Mouse (Mus musculus): ENCODE measurements around the gene Gm6882. TPM values are rescaled to one million over a fixed set of nuclear protein-coding genes. Genes with fewer than 3 reads are reported as not detected.
"Not testable (repeated sequence)": the region's sequence is repeated elsewhere in the genome, so short reads cannot be mapped to it uniquely, and the experiment has no call there.

Gene Gm6882
- not detected for total RNA-seq (2021)
- long read RNA-seq: 0 reads

GRCm38 (mm10) chr7:21432645-21433044, at the start of gene Gm6882:
Gm6882 (minus strand) TSS chr7:21432745.
- not testable (repeated sequence) for DNase-seq (ENCODE audit: low spot score in 2 of 2)

Other genes starting within 250 kb of the Gm6882 start
- gene Gm5157, start 242.3 kb downstream of the Gm6882 start, total RNA-seq (2021): not detected
- not detected for gene Vmn1r124, start 172.1 kb downstream of the Gm6882 start, total RNA-seq (2021)
- not detected for gene Vmn1r125, start 160.6 kb downstream of the Gm6882 start, total RNA-seq (2021)
- gene Vmn1r126, start 131.3 kb downstream of the Gm6882 start, total RNA-seq (2021): not detected
- gene Vmn1r127, start 112.9 kb downstream of the Gm6882 start, total RNA-seq (2021): not detected
- not detected for gene Vmn1r128, start 83.4 kb downstream of the Gm6882 start, total RNA-seq (2021)
- not detected for gene Vmn1r129, start 71.5 kb downstream of the Gm6882 start, total RNA-seq (2021)
- not detected for gene Vmn1r130, start 79.0 kb upstream of the Gm6882 start, total RNA-seq (2021)
- gene Vmn1r131, start 113.3 kb upstream of the Gm6882 start, total RNA-seq (2021): not detected
- not detected for gene Vmn1r132, start 181.3 kb upstream of the Gm6882 start, total RNA-seq (2021)

All from layer of hippocampus, adult 18-20 months (tissue).